Mouse (Mus musculus): ENCODE results near the gene Mlxipl. TPM values are rescaled to one million over a fixed set of nuclear protein-coding genes. Genes with fewer than 3 reads are reported as not detected.

Mlxipl gene
- polyA plus RNA-seq, 1 experiment from 2014 or later: 3.3 TPM

- 88% methylated on average over 6 of the region's 6 CpGs for WGBS
- H3K36me3 ChIP-seq (ENCODE audit: control insufficient read depth, insufficient read depth, low read length): peaks cover 6% of the 10 kb centered on the region; the same call in 1 of the 2 replicates
- H3K4me1 ChIP-seq (ENCODE audit: control insufficient read depth, insufficient read depth, low read length): no peaks in the 10 kb centered on the region
- no peak overlapping the region for H3K4me3 ChIP-seq (ENCODE audit: low read depth, low read length)
- no peak overlapping the region for H3K27ac ChIP-seq (replicated peaks; ENCODE audit: low read depth, low read length)
- H3K27me3 ChIP-seq (ENCODE audit: control insufficient read depth, insufficient read depth, low read length): no peaks in the 10 kb centered on the region
- DNase-seq (ENCODE audit: low spot score) (no peak), ATAC-seq (ENCODE audit: insufficient number of reproducible peaks, low FRiP score, low TSS enrichment, low read depth) (no peak)
- H3K9me3 ChIP-seq (ENCODE audit: control insufficient read depth, low read length): no peaks in the 10 kb centered on the region
- H3K9ac ChIP-seq (ENCODE audit: low read length): no peak overlapping the region
- H3K4me2 ChIP-seq (ENCODE audit: low read depth, severe bottlenecking): no peak overlapping the region
Measured at GRCm38 (mm10) chr5:135171688-135172220, 82.1 kb downstream of the Mlxipl start.

GRCm38 (mm10) chr5:135172986-135173385 is 83.3 kb downstream of the Mlxipl start:
- DNase-seq (ENCODE audit: low spot score): no peak
- Histone ChIP-seq H3K36me3 (ENCODE audit: control insufficient read depth, insufficient read depth, low read length) (peaks cover 6% of the 10 kb centered on the region), H3K4me1 (ENCODE audit: control insufficient read depth, insufficient read depth, low read length) (no peaks in the 10 kb centered on the region), H3K9me3 (ENCODE audit: control insufficient read depth, low read length) (no peaks in the 10 kb centered on the region), H3K4me3 (ENCODE audit: low read depth, low read length) (no peak overlapping the region), H3K27ac (replicated peaks; ENCODE audit: low read depth, low read length) (no peak overlapping the region), H3K4me2 (ENCODE audit: low read depth, severe bottlenecking) (no peak overlapping the region), H3K9ac (ENCODE audit: low read length) (no peak overlapping the region), H3K27me3 (ENCODE audit: control insufficient read depth, insufficient read depth, low read length) (no peaks in the 10 kb centered on the region)
- no peak for ATAC-seq (ENCODE audit: insufficient number of reproducible peaks, low FRiP score, low TSS enrichment, low read depth)
- WGBS: 93% methylated on average over 5 of the region's 5 CpGs

GRCm38 (mm10) chr5:135175086-135175485 is 85.4 kb downstream of the Mlxipl start:
- H3K4me3 ChIP-seq (ENCODE audit: low read depth, low read length): no peak overlapping the region
- DNase-seq (ENCODE audit: low spot score): no peak
- no peak for ATAC-seq (ENCODE audit: insufficient number of reproducible peaks, low FRiP score, low TSS enrichment, low read depth)

GRCm38 (mm10) chr5:135178523-135178922 is 88.8 kb downstream of the Mlxipl start:
- Histone ChIP-seq H3K4me3 (ENCODE audit: low read depth, low read length) (no peak overlapping the region), H3K9ac (ENCODE audit: low read length) (no peak overlapping the region), H3K4me1 (ENCODE audit: control insufficient read depth, insufficient read depth, low read length) (no peaks in the 10 kb centered on the region), H3K9me3 (ENCODE audit: control insufficient read depth, low read length) (no peaks in the 10 kb centered on the region), H3K4me2 (ENCODE audit: low read depth, severe bottlenecking) (no peak overlapping the region), H3K27ac (replicated peaks; ENCODE audit: low read depth, low read length) (no peak overlapping the region), H3K36me3 (ENCODE audit: control insufficient read depth, insufficient read depth, low read length) (peaks cover 20% of the 10 kb centered on the region), H3K27me3 (ENCODE audit: control insufficient read depth, insufficient read depth, low read length) (no peaks in the 10 kb centered on the region)
- ATAC-seq (ENCODE audit: insufficient number of reproducible peaks, low FRiP score, low TSS enrichment, low read depth): no peak
- 86% methylated on average over 3 of the region's 3 CpGs for WGBS
- DNase-seq (ENCODE audit: low spot score): no peak

More at GRCm38 (mm10) chr5:135175086-135175485, 85.4 kb downstream of the Mlxipl start:
- Histone ChIP-seq H3K27ac (replicated peaks; ENCODE audit: low read depth, low read length) (no peak overlapping the region), H3K9ac (ENCODE audit: low read length) (no peak overlapping the region), H3K36me3 (ENCODE audit: control insufficient read depth, insufficient read depth, low read length) (peaks cover 14% of the 10 kb centered on the region), H3K27me3 (ENCODE audit: control insufficient read depth, insufficient read depth, low read length) (no peaks in the 10 kb centered on the region), H3K9me3 (ENCODE audit: control insufficient read depth, low read length) (no peaks in the 10 kb centered on the region), H3K4me1 (ENCODE audit: control insufficient read depth, insufficient read depth, low read length) (no peaks in the 10 kb centered on the region), H3K4me2 (ENCODE audit: low read depth, severe bottlenecking) (no peak overlapping the region)

GRCm38 (mm10) chr5:135178996-135179395 is 89.3 kb downstream of the Mlxipl start:
- Histone ChIP-seq H3K27me3 (ENCODE audit: control insufficient read depth, insufficient read depth, low read length) (no peaks in the 10 kb centered on the region), H3K4me3 (ENCODE audit: low read depth, low read length) (no peak overlapping the region), H3K4me1 (ENCODE audit: control insufficient read depth, insufficient read depth, low read length) (no peaks in the 10 kb centered on the region), H3K9me3 (ENCODE audit: control insufficient read depth, low read length) (no peaks in the 10 kb centered on the region), H3K9ac (ENCODE audit: low read length) (no peak overlapping the region), H3K36me3 (ENCODE audit: control insufficient read depth, insufficient read depth, low read length) (peaks cover 20% of the 10 kb centered on the region), H3K27ac (replicated peaks; ENCODE audit: low read depth, low read length) (no peak overlapping the region), H3K4me2 (ENCODE audit: low read depth, severe bottlenecking) (no peak overlapping the region)
- DNase-seq (ENCODE audit: low spot score) (no peak), ATAC-seq (ENCODE audit: insufficient number of reproducible peaks, low FRiP score, low TSS enrichment, low read depth) (no peak)
- WGBS: 89% methylated on average over 4 of the region's 4 CpGs

GRCm38 (mm10) chr5:135179616-135180015 is 89.9 kb downstream of the Mlxipl start:
- 88% methylated on average over 7 of the region's 7 CpGs for WGBS
- no peak overlapping the region for H3K27ac ChIP-seq (replicated peaks; ENCODE audit: low read depth, low read length)
- DNase-seq (ENCODE audit: low spot score) (no peak), ATAC-seq (ENCODE audit: insufficient number of reproducible peaks, low FRiP score, low TSS enrichment, low read depth) (no peak)
- peaks cover 20% of the 10 kb centered on the region for H3K36me3 ChIP-seq (ENCODE audit: control insufficient read depth, insufficient read depth, low read length)
- no peaks in the 10 kb centered on the region for H3K4me1 ChIP-seq (ENCODE audit: control insufficient read depth, insufficient read depth, low read length)
- no peaks in the 10 kb centered on the region for H3K27me3 ChIP-seq (ENCODE audit: control insufficient read depth, insufficient read depth, low read length)
- no peaks in the 10 kb centered on the region for H3K9me3 ChIP-seq (ENCODE audit: control insufficient read depth, low read length)
- no peak overlapping the region for H3K4me3 ChIP-seq (ENCODE audit: low read depth, low read length)
- H3K9ac ChIP-seq (ENCODE audit: low read length): no peak overlapping the region
- H3K4me2 ChIP-seq (ENCODE audit: low read depth, severe bottlenecking): no peak overlapping the region

GRCm38 (mm10) chr5:135180796-135181195 is 91.1 kb downstream of the Mlxipl start:
- 92% methylated on average over 14 of the region's 14 CpGs for WGBS
- H3K27ac ChIP-seq (replicated peaks; ENCODE audit: low read depth, low read length): no peak overlapping the region
- DNase-seq (ENCODE audit: low spot score) (no peak), ATAC-seq (ENCODE audit: insufficient number of reproducible peaks, low FRiP score, low TSS enrichment, low read depth) (no peak)
- H3K4me1 ChIP-seq (ENCODE audit: control insufficient read depth, insufficient read depth, low read length): no peaks in the 10 kb centered on the region
- no peak overlapping the region for H3K9ac ChIP-seq (ENCODE audit: low read length)
- H3K9me3 ChIP-seq (ENCODE audit: control insufficient read depth, low read length): no peaks in the 10 kb centered on the region
- no peak overlapping the region for H3K4me2 ChIP-seq (ENCODE audit: low read depth, severe bottlenecking)
- peaks cover 20% of the 10 kb centered on the region for H3K36me3 ChIP-seq (ENCODE audit: control insufficient read depth, insufficient read depth, low read length)
- H3K27me3 ChIP-seq (ENCODE audit: control insufficient read depth, insufficient read depth, low read length): no peaks in the 10 kb centered on the region
- H3K4me3 ChIP-seq (ENCODE audit: low read depth, low read length): no peak overlapping the region

GRCm38 (mm10) chr5:135181776-135182175 is 92.1 kb downstream of the Mlxipl start:
- no peak overlapping the region for H3K27ac ChIP-seq (replicated peaks; ENCODE audit: low read depth, low read length)
- no peak for DNase-seq (ENCODE audit: low spot score)
- no peak overlapping the region for H3K9ac ChIP-seq (ENCODE audit: low read length)
- no peaks in the 10 kb centered on the region for H3K27me3 ChIP-seq (ENCODE audit: control insufficient read depth, insufficient read depth, low read length)
- no peaks in the 10 kb centered on the region for H3K9me3 ChIP-seq (ENCODE audit: control insufficient read depth, low read length)
- peaks cover 20% of the 10 kb centered on the region for H3K36me3 ChIP-seq (ENCODE audit: control insufficient read depth, insufficient read depth, low read length)
- no peaks in the 10 kb centered on the region for H3K4me1 ChIP-seq (ENCODE audit: control insufficient read depth, insufficient read depth, low read length)
- WGBS: 85% methylated on average over 6 of the region's 6 CpGs
- no peak overlapping the region for H3K4me2 ChIP-seq (ENCODE audit: low read depth, severe bottlenecking)
- ATAC-seq (ENCODE audit: insufficient number of reproducible peaks, low FRiP score, low TSS enrichment, low read depth): no peak
- H3K4me3 ChIP-seq (ENCODE audit: low read depth, low read length): no peak overlapping the region
